Mouse (Mus musculus) midbrain, embryonic 12.5 days (tissue): ENCODE data around the gene Ttc8. TPM values are rescaled to one million over a fixed set of nuclear protein-coding genes. Genes with fewer than 3 reads are reported as not detected.

Experiments
- ATAC-seq: fragments of 200-750 bp; cut with Nextera tagmentation; 2 replicates; pipeline ENCODE4 v1.8.0; 2017; ENCODE audit warnings: low read depth, moderate TSS enrichment, moderate library complexity; ENCODE audit not compliant: low FRiP score
- H3K27ac ChIP-seq: fragments of 300-500 bp; sonication (generic); replicated peaks from 2 replicates; pipeline ENCODE4 v1.5.1; 2016; ENCODE audit warnings: mild to moderate bottlenecking
- H3K27me3 ChIP-seq: fragments of 300-500 bp; sonication (generic); 2 replicates; pipeline ENCODE4 v1.6.1; 2016; ENCODE audit warnings: mild to moderate bottlenecking
- H3K36me3 ChIP-seq: fragments of 300-500 bp; sonication (generic); 2 replicates; pipeline ENCODE4 v1.6.1; 2016
- H3K4me1 ChIP-seq: fragments of 300-500 bp; sonication (generic); 2 replicates; pipeline ENCODE4 v1.6.1; 2016
- H3K4me2 ChIP-seq: fragments of 300-500 bp; sonication (generic); replicated peaks from 2 replicates; pipeline ENCODE4 v1.6.1; 2016; ENCODE audit warnings: mild to moderate bottlenecking, moderate library complexity
- H3K4me3 ChIP-seq: fragments of 300-500 bp; sonication (generic); 2 replicates; pipeline ENCODE4 v1.5.1; 2016; ENCODE audit warnings: mild to moderate bottlenecking
- H3K9ac ChIP-seq: fragments of 300-500 bp; sonication (generic); replicated peaks from 2 replicates; pipeline ENCODE4 v1.6.1; 2016; ENCODE audit warnings: mild to moderate bottlenecking, moderate library complexity
- H3K9me3 ChIP-seq: fragments of 300-500 bp; sonication (generic); 2 replicates; pipeline ENCODE4 v1.6.1; 2016; ENCODE audit warnings: mild to moderate bottlenecking
- WGBS: fragments of 180-500 bp; shearing (Covaris S2); methylation state at CpG from one replicate; pipeline ENCODE4 v1.1.7; 2016; 5-methylcytosine and 5-hydroxymethylcytosine counted together
- polyA plus RNA-seq: library from polyadenylated mRNA; unstranded; fragments of >200 nt; fragmentation: Nextera tagmentation; extraction: Ambion mirVana; gene quantifications from 2 replicates; pipeline ENCODE4 v1.2.1, GENCODE M21; 2016

The Ttc8 gene
- 46.5 and 47.1 TPM in 2 replicates for polyA plus RNA-seq

- WGBS = under 1% methylated on average over 35 of the region's 35 CpGs
- Histone ChIP-seq H3K9ac (peak within 1 kb of the TSS; percentile 85), H3K36me3 (no peaks in the 10 kb centered on the region), H3K4me1 (peaks cover 25% of the 10 kb centered on the region), H3K27me3 (no peaks in the 10 kb centered on the region), H3K27ac (peak within 1 kb of the TSS; percentile 88), H3K4me2 (peak within 1 kb of the TSS; percentile 82), H3K4me3 (peak within 1 kb of the TSS; percentile 61), H3K9me3 (no peaks in the 10 kb centered on the region)
- ATAC-seq = peak; percentile 99
Measured at GRCm38 (mm10) chr12:98920194-98920991, at the start of gene Ttc8. Gene Ttc8 (plus strand): TSS chr12:98920574.

- Histone ChIP-seq H3K4me1 (no peaks in the 10 kb centered on the region), H3K4me2 (no peak overlapping the region), H3K9ac (no peak overlapping the region), H3K4me3 (no peak overlapping the region), H3K27me3 (no peaks in the 10 kb centered on the region), H3K36me3 (peaks cover 25% of the 10 kb centered on the region), H3K27ac (no peak overlapping the region), H3K9me3 (no peaks in the 10 kb centered on the region)
- 94% methylated on average over 10 of the region's 10 CpGs for WGBS
- no peak for ATAC-seq
Measured at GRCm38 (mm10) chr12:98872836-98873235, 47.5 kb upstream of the Ttc8 start.

DNA sequence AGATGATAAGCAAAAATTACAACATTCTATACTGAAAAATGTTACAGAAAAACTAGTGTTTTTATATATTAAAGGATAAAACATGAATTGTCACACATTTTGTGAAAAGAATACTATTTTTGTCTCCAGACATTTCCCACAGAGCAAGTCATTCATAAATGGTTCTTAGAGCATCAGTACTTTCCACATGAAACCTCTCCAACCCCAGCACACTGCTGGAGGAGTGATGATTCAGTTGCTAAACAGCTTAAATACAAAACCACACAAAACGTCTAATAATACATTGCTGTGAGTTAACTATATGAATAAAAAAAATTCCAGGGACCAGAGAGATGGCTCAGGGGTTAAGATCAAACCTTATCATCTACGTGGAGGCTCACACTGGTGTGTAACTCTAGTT, 45.2 kb upstream of the Ttc8 start:
- no peak for ATAC-seq
- 63% methylated on average over 2 of the region's 2 CpGs for WGBS
- Histone ChIP-seq H3K36me3 (0 out of 2 replicates have a peak, but pooled peaks cover 9% of the 10 kb centered on the region), H3K4me2 (no peak overlapping the region), H3K27ac (no peak overlapping the region), H3K9ac (no peak overlapping the region), H3K9me3 (no peaks in the 10 kb centered on the region), H3K4me3 (no peak overlapping the region), H3K4me1 (no peaks in the 10 kb centered on the region), H3K27me3 (no peaks in the 10 kb centered on the region)

- 20% methylated on average over 1 of the region's 1 CpGs for WGBS
- Histone ChIP-seq H3K36me3 (0 out of 2 replicates have a peak, but pooled peaks cover 3% of the 10 kb centered on the region), H3K27me3 (no peaks in the 10 kb centered on the region), H3K9ac (no peak overlapping the region), H3K4me1 (no peaks in the 10 kb centered on the region), H3K27ac (no peak overlapping the region), H3K4me2 (no peak overlapping the region), H3K9me3 (no peaks in the 10 kb centered on the region), H3K4me3 (no peak overlapping the region)
- ATAC-seq = peak; percentile 56; the same call in 1 of the 2 replicates
Measured at GRCm38 (mm10) chr12:98878693-98879092, 41.7 kb upstream of the Ttc8 start.

GRCm38 (mm10) chr12:98881796-98882195, 38.6 kb upstream of the Ttc8 start:
- ATAC-seq = no peak
- H3K9ac ChIP-seq = no peak overlapping the region
- H3K4me1 ChIP-seq = no peaks in the 10 kb centered on the region
- H3K27me3 ChIP-seq = no peaks in the 10 kb centered on the region
- H3K4me2 ChIP-seq = no peak overlapping the region
- H3K36me3 ChIP-seq = 0 out of 2 replicates have a peak, but pooled peaks cover 3% of the 10 kb centered on the region
- 76% methylated on average over 5 of the region's 5 CpGs for WGBS
- no peaks in the 10 kb centered on the region for H3K9me3 ChIP-seq
- no peak overlapping the region for H3K4me3 ChIP-seq
- no peak overlapping the region for H3K27ac ChIP-seq

DNA sequence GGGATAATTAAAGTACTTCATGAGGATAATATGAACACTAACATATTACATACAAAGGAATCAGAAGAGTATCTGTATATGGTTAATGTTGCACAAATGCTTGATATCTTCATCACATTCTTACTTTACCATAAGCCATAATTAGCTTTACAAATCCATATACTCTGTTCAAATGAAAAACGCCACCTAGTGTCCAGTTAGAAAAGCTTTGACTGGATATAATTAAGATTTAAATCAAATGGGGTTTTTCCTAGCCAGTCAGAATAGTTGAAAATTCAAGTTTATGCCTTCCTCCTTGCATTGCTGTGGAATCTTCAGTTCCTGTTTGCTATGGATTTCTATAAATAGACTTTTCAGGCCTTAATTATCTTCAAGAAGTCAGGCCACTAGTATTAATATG, 35.9 kb upstream of the Ttc8 start:
- Histone ChIP-seq H3K4me2 (no peak overlapping the region), H3K9me3 (no peaks in the 10 kb centered on the region), H3K4me1 (no peaks in the 10 kb centered on the region), H3K27me3 (no peaks in the 10 kb centered on the region), H3K4me3 (no peak overlapping the region), H3K9ac (no peak overlapping the region), H3K27ac (no peak overlapping the region), H3K36me3 (0 out of 2 replicates have a peak, but pooled peaks cover 5% of the 10 kb centered on the region)
- no peak for ATAC-seq
- WGBS = 5% methylated on average over 1 of the region's 1 CpGs

GRCm38 (mm10) chr12:98896761-98897160, 23.6 kb upstream of the Ttc8 start:
- H3K27me3 ChIP-seq = no peaks in the 10 kb centered on the region
- WGBS = 78% methylated on average over 1 of the region's 1 CpGs
- H3K4me2 ChIP-seq = no peak overlapping the region
- no peak for ATAC-seq
- no peaks in the 10 kb centered on the region for H3K9me3 ChIP-seq
- no peak overlapping the region for H3K9ac ChIP-seq
- peaks cover 12% of the 10 kb centered on the region for H3K4me1 ChIP-seq
- no peak overlapping the region for H3K27ac ChIP-seq
- no peaks in the 10 kb centered on the region for H3K36me3 ChIP-seq
- H3K4me3 ChIP-seq = no peak overlapping the region

DNA sequence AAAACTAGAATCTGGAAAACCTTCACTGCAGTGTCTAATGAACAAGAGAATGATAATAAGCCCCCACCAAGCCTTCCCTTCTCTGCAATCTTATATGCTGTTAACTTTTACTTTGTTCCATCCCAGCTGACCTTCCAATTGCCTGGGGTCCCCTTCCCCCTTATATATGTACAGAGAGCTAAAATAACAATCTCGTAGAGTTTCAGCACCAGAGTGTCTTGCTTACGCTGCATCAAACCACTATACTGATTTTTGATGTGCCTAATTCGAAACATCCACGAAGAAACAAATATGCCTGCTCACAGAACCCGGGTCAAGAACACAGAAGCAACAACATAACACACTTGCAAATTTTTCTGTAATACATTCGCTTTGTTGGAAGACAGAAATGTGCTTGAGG, 20.7 kb upstream of the Ttc8 start:
- ATAC-seq = no peak
- 46% methylated on average over 6 of the region's 6 CpGs for WGBS
- no peaks in the 10 kb centered on the region for H3K36me3 ChIP-seq
- peaks cover 12% of the 10 kb centered on the region for H3K4me1 ChIP-seq
- H3K27me3 ChIP-seq = no peaks in the 10 kb centered on the region
- H3K4me2 ChIP-seq = peak overlapping the region; percentile 65
- peak overlapping the region; percentile 95 for H3K4me3 ChIP-seq
- peak overlapping the region; percentile 91 for H3K9ac ChIP-seq
- H3K27ac ChIP-seq = no peak overlapping the region
- H3K9me3 ChIP-seq = no peaks in the 10 kb centered on the region

DNA sequence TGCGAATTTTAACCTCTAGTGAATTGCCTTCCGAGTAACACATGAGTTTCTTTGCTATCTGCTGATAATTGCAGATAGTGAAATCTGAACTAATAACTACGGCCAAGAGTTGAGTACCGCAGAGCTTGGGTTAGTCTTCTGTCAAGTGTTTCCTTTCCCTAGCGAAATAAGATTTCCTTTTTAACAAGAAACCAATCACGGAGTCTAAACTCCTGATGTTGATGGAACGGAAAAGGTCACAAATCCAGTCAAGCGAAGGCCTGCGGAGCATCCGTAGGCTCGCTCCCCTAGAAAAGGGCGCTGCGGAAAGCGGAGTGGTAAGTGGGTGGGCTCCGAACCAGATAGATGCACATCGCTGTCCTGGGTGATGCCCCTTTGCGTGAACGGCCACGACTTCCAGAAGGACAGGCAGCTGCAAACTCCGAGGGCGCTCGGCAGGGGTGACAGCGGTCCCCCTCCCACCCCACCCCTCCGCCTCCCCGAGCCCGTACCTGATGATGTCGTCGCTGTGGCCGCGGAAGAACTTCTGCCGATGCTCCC, 20.0 kb upstream of the Ttc8 start:
- Histone ChIP-seq H3K27ac (peak overlapping the region; percentile 90), H3K4me1 (peaks cover 12% of the 10 kb centered on the region), H3K9me3 (no peaks in the 10 kb centered on the region), H3K4me3 (peak overlapping the region; percentile 95), H3K36me3 (no peaks in the 10 kb centered on the region), H3K27me3 (no peaks in the 10 kb centered on the region), H3K9ac (peak overlapping the region; percentile 91), H3K4me2 (peak overlapping the region; percentile 65)
- 1% methylated on average over 31 of the region's 31 CpGs for WGBS
- peak; percentile 10 for ATAC-seq

DNA sequence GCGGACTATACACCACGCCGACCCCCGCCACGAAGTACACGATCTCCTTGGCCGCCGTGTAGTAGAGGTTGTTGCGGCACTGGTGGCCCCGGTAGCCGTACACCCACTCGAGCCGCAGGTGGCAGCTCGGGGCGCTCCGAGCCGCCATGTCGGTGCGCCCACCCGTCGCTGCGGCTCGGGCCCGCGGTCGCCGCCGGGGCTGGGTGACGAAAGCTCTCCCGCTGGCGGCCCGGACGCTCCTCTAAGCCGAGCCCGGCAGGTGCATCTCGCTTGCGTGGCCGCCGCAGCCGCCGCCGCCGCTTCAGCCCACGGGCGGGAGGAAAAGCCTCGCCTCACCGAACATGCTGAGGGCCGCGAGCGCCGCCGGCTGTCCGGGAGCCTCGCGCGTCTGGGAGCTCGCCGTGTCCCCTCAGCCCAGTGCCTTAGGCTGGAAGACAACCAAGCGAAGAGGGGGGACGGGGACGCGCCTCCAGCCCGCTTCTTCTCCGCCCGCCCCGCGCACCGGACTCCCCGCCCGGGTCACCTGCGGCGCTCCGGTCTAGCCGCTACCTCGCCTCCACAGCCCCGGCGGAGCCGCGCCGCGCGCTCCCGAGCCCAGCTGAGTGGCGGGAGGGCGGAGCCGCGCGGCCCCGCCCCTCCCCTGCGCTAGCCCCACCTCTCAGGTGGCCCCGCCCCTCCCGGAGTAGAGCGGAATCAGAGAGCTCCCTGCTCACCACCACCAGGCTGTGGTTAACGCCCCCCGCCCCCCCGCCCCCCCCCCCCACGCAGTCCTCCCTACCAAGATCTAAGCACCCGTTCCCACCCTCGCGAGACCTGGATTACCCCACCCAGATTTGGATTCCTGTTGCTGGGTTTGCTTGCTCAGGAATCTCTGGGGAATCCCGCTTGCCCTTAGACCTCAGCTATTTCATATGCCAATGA, 19.2 kb upstream of the Ttc8 start, which contains the start of gene Eml5:
Gene Eml5, minus strand, starts transcription at position 604 of the 921 bp plus-strand sequence.
- Histone ChIP-seq H3K4me3 (peak within 1 kb of the TSS; percentile 95), H3K4me2 (peak within 1 kb of the TSS; percentile 65), H3K36me3 (no peaks in the 10 kb centered on the region), H3K27me3 (no peaks in the 10 kb centered on the region), H3K4me1 (peaks cover 12% of the 10 kb centered on the region), H3K9ac (peak within 1 kb of the TSS; percentile 91), H3K9me3 (no peaks in the 10 kb centered on the region), H3K27ac (peak within 1 kb of the TSS; percentile 90)
- WGBS = under 1% methylated on average over 88 of the region's 101 CpGs
- peak; percentile 90 for ATAC-seq

DNA sequence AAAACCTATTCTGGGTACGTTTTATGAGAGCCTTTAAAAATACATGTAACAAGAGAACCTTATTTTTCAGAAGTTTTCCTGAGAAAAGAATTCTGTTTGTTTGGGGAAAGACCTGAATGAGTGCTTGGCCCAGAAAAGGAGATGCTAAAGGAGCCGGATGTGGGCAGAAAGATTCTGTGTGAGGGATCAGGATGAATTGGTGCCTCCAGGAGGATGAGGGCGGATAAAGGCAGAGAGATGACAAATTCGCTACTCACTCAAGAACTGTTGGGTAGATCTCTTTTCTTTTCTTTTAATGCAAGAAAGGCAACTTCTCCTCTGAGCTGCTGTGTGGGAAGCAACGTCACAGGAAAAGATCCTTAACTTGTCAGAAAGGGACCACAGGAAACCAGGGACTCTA, 14.9 kb upstream of the Ttc8 start:
- Histone ChIP-seq H3K27me3 (no peaks in the 10 kb centered on the region), H3K27ac (no peak overlapping the region), H3K4me1 (no peaks in the 10 kb centered on the region), H3K4me3 (no peak overlapping the region), H3K9ac (no peak overlapping the region), H3K4me2 (no peak overlapping the region), H3K9me3 (no peaks in the 10 kb centered on the region), H3K36me3 (no peaks in the 10 kb centered on the region)
- WGBS = 79% methylated on average over 5 of the region's 5 CpGs
- no peak for ATAC-seq
